Mouse (Mus musculus) intestine, embryonic 16.5 days (tissue): Measurements from ENCODE around the gene Klf8. TPM values are rescaled to one million over a fixed set of nuclear protein-coding genes. Genes with fewer than 3 reads are reported as not detected.
"Not testable (repeated sequence)": the region's sequence is repeated elsewhere in the genome, so short reads cannot be mapped to it uniquely, and the experiment has no call there.

Experiments
- ATAC-seq: fragments of 200-750 bp; cut with Nextera tagmentation; 2 replicates; pipeline ENCODE4 v1.8.0; 2017; ENCODE audit warnings: moderate TSS enrichment, moderate library complexity
- H3K27ac ChIP-seq: fragments of 300-500 bp; sonication (generic); 2 replicates; pipeline ENCODE4 v1.5.1; 2014; ENCODE audit warnings: mild to moderate bottlenecking, low read length
- H3K27me3 ChIP-seq: fragments of 300-500 bp; sonication (generic); replicated peaks from 2 replicates; pipeline ENCODE4 v1.6.1; 2014; ENCODE audit warnings: low read length, control low read depth, mixed read lengths; ENCODE audit not compliant: control insufficient read depth, insufficient read depth
- H3K36me3 ChIP-seq: fragments of 300-500 bp; sonication (generic); 2 replicates; pipeline ENCODE4 v1.6.1; 2014; ENCODE audit warnings: low read length, control low read depth; ENCODE audit not compliant: control insufficient read depth, insufficient read depth
- H3K4me1 ChIP-seq: fragments of 300-500 bp; sonication (generic); 2 replicates; pipeline ENCODE4 v1.6.1; 2014; ENCODE audit warnings: low read length, control low read depth, mixed read lengths; ENCODE audit not compliant: control insufficient read depth, insufficient read depth
- H3K4me2 ChIP-seq: fragments of 300-500 bp; sonication (generic); 2 replicates; pipeline ENCODE4 v1.6.1; 2014; ENCODE audit warnings: low read depth, low read length, control low read depth
- H3K4me3 ChIP-seq: fragments of 300-500 bp; sonication (generic); 2 replicates; pipeline ENCODE4 v1.5.1; 2014; ENCODE audit warnings: mild to moderate bottlenecking, low read length
- H3K9ac ChIP-seq: fragments of 300-500 bp; sonication (generic); 2 replicates; pipeline ENCODE4 v1.6.1; 2014; ENCODE audit warnings: low read depth, low read length
- H3K9me3 ChIP-seq: fragments of 300-500 bp; sonication (generic); 2 replicates; pipeline ENCODE4 v1.6.1; 2016; ENCODE audit warnings: low read length, control low read depth; ENCODE audit not compliant: control insufficient read depth
- WGBS: fragments of 180-500 bp; shearing (Covaris S2); extraction: QIAGEN DNeasy Blood & Tissue Kit; methylation state at CpG from one replicate; pipeline ENCODE4 v1.1.7; 2014; 5-methylcytosine and 5-hydroxymethylcytosine counted together
- polyA plus RNA-seq: library from polyadenylated mRNA; unstranded; fragments of >200 nt; fragmentation: Nextera tagmentation; extraction: Ambion mirVana; gene quantifications from 2 replicates; pipeline ENCODE4 v1.2.1, GENCODE M21; 2015

The Klf8 gene
- polyA plus RNA-seq: 0.37 and 0.50 TPM in 2 replicates

DNA sequence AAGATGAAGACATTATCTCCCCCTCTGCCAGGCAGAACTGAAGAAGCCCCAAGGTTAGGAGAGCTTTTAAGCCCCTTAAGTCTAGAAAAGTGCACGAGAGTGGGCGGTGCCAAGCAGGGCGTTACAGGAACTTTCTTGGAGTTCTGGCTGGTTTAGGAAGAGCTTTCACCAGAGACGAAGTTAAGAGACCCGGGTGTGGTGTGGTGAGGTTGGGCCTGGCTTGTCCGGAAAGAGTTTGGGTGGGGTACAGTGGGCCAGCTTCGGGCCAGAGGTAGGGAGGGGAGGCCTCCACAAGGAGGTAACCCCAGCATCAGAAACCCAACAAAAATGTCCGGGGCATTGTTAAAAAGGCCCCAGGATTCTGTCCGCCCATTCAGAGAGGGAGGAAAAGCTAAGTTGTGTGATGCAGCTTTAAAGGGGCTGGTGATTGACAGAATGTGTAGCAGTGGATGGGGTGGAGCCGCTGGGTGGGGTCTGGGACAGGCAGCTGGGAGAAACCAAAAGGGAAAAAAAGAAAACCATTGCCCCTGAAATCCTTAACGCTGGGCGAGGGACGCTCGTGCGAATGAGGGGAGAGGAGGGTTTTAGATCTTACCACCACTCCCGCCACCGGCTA lies at the start of gene Klf8:
Gene Klf8, plus strand, starts transcription at position 163 of the 616 bp plus-strand sequence.
- H3K27ac ChIP-seq: no peak within 1 kb of the TSS
- peak within 1 kb of the TSS; percentile 57 for H3K9ac ChIP-seq
- no peaks in the 10 kb centered on the region for H3K27me3 ChIP-seq
- 20% methylated on average over 17 of the region's 17 CpGs for WGBS
- no peaks in the 10 kb centered on the region for H3K4me1 ChIP-seq
- peak; percentile 23; the same call in 1 of the 2 replicates for ATAC-seq
- H3K9me3 ChIP-seq: no peaks in the 10 kb centered on the region
- peak within 1 kb of the TSS; percentile 67 for H3K4me2 ChIP-seq
- peak within 1 kb of the TSS; percentile 56 for H3K4me3 ChIP-seq
- no peaks in the 10 kb centered on the region for H3K36me3 ChIP-seq

DNA sequence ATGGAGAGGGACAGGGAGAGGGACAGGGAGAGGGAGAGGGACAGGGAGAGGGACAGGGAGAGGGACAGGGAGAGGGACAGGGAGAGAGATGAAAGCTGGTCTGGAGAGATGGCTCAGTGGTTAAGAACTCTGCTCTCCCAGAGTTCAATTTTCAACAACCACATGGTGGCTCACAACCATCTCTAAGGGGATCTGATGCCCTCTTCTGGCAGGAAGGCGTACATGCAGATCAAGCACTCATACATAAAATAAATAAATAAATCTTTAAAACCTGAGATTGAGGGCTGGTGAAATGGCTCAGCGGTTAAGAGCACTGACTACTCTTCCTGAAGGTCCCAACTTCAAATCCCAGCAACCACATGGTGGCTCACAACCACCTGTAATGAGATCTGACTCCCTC lies 38.1 kb upstream of the Klf8 start:
- not testable (repeated sequence) for H3K36me3 ChIP-seq, ATAC-seq, H3K9me3 ChIP-seq, H3K27me3 ChIP-seq, H3K4me2 ChIP-seq, H3K9ac ChIP-seq, H3K27ac ChIP-seq, H3K4me3 ChIP-seq, H3K4me1 ChIP-seq
- 84% methylated on average over 2 of the region's 2 CpGs for WGBS

DNA sequence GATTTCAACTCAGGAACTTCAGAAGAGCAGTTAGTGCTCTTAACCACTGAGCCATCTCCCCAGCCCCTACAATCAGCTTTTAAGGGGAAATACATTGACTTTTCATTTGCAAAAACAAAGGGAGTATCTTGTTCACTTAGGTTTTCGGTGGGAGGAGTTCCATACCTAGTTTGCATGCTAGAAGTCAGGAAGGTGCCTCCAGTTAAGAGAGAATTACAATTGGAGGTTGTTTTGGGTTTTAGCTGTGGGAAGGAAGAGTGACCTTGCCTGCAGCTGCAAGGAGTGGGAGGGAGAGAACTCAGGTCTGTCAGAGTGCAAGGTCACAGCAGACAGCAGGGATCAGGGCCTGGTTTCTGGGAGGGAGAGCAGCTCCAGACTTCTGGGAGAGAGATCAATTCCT lies 26.2 kb upstream of the Klf8 start:
- Histone ChIP-seq H3K36me3 (no peaks in the 10 kb centered on the region), H3K4me2 (no peak overlapping the region), H3K4me1 (no peaks in the 10 kb centered on the region), H3K4me3 (no peak overlapping the region), H3K9ac (no peak overlapping the region), H3K9me3 (no peaks in the 10 kb centered on the region), H3K27ac (no peak overlapping the region), H3K27me3 (no peaks in the 10 kb centered on the region)
- WGBS: 67% methylated on average over 1 of the region's 1 CpGs
- ATAC-seq: no peak

DNA sequence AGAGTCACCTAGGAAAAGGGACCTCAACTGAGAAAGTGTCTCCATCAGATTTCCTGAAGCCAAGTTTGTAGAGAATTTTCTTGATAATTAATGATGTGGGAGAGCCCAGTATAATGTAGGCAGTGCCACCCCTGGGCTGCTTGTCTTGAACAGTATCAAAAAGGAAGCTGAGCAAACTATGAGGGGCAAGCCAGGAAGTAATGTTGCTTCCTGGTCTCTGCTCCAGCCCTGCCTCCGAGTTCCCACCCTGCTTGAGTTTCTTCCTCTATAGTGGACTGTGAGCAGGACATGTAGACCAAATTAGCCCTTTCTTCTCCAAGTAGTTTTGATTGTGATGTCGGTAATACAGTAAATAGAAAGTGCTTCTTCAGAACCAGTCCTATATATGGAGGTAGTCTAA lies 6.0 kb upstream of the Klf8 start:
- H3K4me2 ChIP-seq: no peak overlapping the region
- no peak overlapping the region for H3K27ac ChIP-seq
- no peaks in the 10 kb centered on the region for H3K27me3 ChIP-seq
- no peaks in the 10 kb centered on the region for H3K36me3 ChIP-seq
- H3K4me3 ChIP-seq: no peak overlapping the region
- 60% methylated on average over 2 of the region's 2 CpGs for WGBS
- ATAC-seq: no peak
- no peak overlapping the region for H3K9ac ChIP-seq
- H3K4me1 ChIP-seq: no peaks in the 10 kb centered on the region
- H3K9me3 ChIP-seq: no peaks in the 10 kb centered on the region

DNA sequence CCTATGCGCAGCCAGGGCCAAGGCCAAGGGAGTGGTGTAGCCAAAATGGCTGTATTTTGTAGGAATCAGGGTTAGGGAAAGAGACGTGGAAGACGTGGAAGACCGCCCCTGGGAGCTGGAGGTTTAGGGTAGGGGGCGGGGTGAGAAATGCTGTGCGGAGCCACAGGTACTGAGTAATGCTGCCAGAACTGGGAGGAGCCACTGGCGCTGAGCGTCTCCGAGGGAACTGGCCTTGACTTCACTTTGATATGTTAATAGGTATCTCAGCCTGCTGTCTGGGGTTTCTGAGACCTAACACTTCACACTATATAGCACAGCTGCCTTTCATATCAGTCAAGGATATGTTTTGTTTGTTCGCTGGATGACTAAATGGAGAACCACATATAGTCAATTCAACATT lies 4.0 kb upstream of the Klf8 start:
- H3K4me2 ChIP-seq: no peak overlapping the region
- no peak for ATAC-seq
- H3K27ac ChIP-seq: no peak overlapping the region
- no peaks in the 10 kb centered on the region for H3K9me3 ChIP-seq
- H3K9ac ChIP-seq: no peak overlapping the region
- no peaks in the 10 kb centered on the region for H3K4me1 ChIP-seq
- H3K36me3 ChIP-seq: no peaks in the 10 kb centered on the region
- 14% methylated on average over 10 of the region's 10 CpGs for WGBS
- no peaks in the 10 kb centered on the region for H3K27me3 ChIP-seq
- no peak overlapping the region for H3K4me3 ChIP-seq

DNA sequence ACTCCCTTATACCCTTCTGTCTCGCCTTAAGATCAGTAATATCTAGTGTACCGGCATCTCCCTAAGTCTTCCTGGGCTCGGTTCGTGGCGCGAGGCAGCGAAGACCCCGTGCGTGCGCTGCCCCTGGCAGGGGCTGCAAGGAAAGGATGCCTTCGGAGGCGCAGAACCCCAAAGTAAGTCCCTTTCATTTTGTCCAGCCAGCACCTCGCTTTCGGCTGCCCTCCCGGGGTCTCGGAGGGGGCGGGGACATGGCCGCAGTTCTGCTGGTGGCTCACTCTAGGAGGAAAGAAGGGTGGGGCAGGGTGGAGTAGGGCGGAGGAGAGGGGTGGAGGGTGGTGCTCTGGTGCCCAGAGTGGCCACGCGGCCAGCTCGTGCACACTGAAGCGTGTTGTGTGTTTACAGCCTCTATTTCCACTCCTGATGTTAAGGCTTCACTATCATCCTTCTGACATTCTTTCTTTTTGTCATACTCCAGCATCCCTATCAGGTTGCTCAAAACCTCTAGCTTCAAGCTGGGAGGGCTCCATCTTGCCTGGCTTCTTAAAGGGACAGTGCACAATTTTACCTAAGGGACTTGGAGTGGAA lies 746 bp downstream of the Klf8 start:
- Histone ChIP-seq H3K36me3 (no peaks in the 10 kb centered on the region), H3K9me3 (no peaks in the 10 kb centered on the region), H3K27me3 (no peaks in the 10 kb centered on the region), H3K4me2 (peak overlapping the region; percentile 67), H3K4me1 (no peaks in the 10 kb centered on the region), H3K9ac (peak overlapping the region; percentile 57), H3K27ac (no peak overlapping the region), H3K4me3 (peak overlapping the region; percentile 56)
- peak; percentile 81 for ATAC-seq
- WGBS: 19% methylated on average over 22 of the region's 23 CpGs

DNA sequence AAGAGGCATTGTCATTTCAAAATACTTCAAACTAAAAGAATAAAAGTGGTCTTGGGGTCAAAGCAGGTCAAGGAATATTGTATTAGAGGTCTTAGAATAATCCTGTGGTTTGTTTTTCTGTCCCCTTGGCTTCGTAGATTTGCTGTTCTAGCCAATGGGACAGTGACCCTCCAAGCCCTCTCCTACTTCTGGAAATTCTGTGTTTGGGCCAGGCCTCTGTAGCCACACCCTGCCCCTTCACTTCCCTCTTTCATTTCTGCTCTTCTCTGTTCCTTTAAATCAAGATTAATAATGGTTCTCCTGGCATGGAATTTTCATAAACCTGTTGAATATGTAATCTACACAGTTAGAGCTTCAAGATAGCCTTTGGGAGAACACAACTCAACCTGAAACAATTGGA lies 17.0 kb downstream of the Klf8 start:
- 68% methylated on average over 1 of the region's 1 CpGs for WGBS
- H3K9me3 ChIP-seq: no peaks in the 10 kb centered on the region
- H3K36me3 ChIP-seq: no peaks in the 10 kb centered on the region

DNA sequence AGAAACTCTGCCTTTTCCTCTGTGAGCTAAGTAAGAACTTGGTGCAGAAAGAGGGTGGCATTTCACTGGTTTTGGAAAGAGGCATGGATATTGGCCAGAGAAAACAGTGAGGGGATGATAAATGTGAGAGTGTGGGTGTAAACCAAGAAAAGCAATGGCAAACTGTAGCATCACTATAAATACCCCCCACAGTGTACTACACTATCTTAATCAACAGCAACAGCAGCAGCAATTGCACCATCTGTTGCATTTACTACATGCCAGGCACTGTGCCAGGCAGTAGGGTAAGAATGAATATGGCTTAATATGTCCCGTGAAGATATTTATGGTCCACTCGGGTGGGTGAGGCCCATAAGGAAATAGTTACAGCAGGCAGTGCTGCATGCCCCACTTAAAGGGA lies 18.2 kb downstream of the Klf8 start:
- H3K4me1 ChIP-seq: no peaks in the 10 kb centered on the region
- H3K4me3 ChIP-seq: no peak overlapping the region

More for the DNA sequence above, 17.0 kb downstream of the Klf8 start:
- Histone ChIP-seq H3K4me3 (no peak overlapping the region), H3K27ac (no peak overlapping the region), H3K4me2 (no peak overlapping the region), H3K9ac (no peak overlapping the region), H3K27me3 (no peaks in the 10 kb centered on the region), H3K4me1 (no peaks in the 10 kb centered on the region)
- no peak for ATAC-seq

DNA sequence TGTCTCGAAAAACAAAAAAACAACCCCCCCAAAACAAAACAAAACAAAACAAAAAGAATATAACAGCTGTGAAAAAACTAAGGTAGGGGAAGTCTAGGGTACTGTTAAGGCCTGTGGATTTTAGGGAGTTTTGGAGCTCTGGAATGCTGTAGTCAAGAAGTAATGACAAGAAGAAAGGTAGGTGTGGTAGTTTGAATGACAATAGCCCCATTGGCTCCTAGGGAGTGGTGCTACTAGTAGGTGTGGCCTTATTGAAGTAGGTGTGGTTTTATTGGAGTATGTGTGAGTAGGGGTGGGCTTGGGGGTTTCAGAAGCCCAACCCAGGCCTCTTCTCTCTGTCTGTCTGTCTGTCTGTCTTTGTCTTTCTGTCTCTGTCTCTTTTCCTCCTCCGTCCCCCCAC lies 44.9 kb downstream of the Klf8 start:
- Histone ChIP-seq H3K9me3 (no peaks in the 10 kb centered on the region), H3K9ac (no peak overlapping the region), H3K4me1 (no peaks in the 10 kb centered on the region), H3K4me3 (no peak overlapping the region), H3K27me3 (no peaks in the 10 kb centered on the region), H3K27ac (no peak overlapping the region), H3K4me2 (no peak overlapping the region), H3K36me3 (no peaks in the 10 kb centered on the region)
- WGBS: 81% methylated on average over 2 of the region's 2 CpGs
- ATAC-seq: no peak

More for the DNA sequence above, 18.2 kb downstream of the Klf8 start:
- Histone ChIP-seq H3K36me3 (no peaks in the 10 kb centered on the region), H3K9ac (no peak overlapping the region), H3K4me2 (no peak overlapping the region), H3K27me3 (no peaks in the 10 kb centered on the region), H3K27ac (no peak overlapping the region), H3K9me3 (no peaks in the 10 kb centered on the region)
- ATAC-seq: no peak
- 58% methylated on average over 2 of the region's 2 CpGs for WGBS

DNA sequence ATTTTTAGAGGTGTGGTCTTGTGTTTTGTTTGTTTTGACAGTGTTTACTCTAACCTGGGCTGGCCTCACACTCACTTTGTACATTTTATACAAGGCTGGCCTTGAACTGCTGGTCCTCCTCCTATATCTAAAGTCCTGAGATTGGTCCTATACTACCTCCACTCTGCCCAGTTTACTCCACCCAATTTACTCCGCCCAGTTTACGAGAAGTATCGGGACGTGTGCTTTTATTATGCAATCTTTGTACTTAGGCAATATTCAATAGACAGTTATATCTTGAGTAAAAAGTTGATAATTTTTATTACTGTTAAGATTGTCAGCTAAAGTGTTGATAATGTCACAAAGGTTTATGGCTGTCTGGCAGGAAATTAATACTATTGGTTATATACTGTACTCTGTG lies 74.1 kb downstream of the Klf8 start:
- H3K9me3 ChIP-seq: no peaks in the 10 kb centered on the region
- no peaks in the 10 kb centered on the region for H3K36me3 ChIP-seq
- WGBS: 71% methylated on average over 4 of the region's 4 CpGs
- no peak overlapping the region for H3K9ac ChIP-seq
- H3K4me1 ChIP-seq: no peaks in the 10 kb centered on the region
- ATAC-seq: peak; percentile 98
- H3K27me3 ChIP-seq: no peaks in the 10 kb centered on the region; the same call in 1 of the 2 replicates
- no peak overlapping the region for H3K4me3 ChIP-seq
- H3K27ac ChIP-seq: no peak overlapping the region
- H3K4me2 ChIP-seq: no peak overlapping the region
